Mouse (Mus musculus) layer of hippocampus, adult 11-12 months (tissue): Measurements from ENCODE around the gene Pla2g16.

Experiments used
- DNase-seq: peaks from one replicate; pipeline ENCODE4 v3.0.0; 2022; ENCODE audit warnings: low spot score

Gene Pla2g16

DNA sequence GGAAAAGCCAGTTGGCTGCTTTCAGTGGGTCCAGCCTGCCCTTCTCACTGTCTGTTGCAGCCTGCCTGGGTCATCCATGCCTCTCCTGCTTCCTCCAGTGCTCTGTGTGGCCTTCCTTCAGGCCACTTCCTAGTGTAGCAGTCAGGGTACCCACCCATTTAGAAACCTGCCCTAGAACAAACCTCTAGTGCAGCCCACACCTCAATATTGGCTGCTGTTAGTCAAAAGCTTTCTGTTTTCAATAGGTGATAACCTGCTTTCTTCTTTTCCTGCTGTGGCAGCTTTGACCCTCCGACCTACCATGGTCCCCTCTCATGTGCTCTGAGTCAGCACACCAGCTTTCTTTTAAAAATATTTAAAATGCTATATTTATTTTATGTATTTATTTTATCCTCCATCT lies 7.2 kb downstream of the Pla2g16 start:
- DNase-seq: no peak

DNA sequence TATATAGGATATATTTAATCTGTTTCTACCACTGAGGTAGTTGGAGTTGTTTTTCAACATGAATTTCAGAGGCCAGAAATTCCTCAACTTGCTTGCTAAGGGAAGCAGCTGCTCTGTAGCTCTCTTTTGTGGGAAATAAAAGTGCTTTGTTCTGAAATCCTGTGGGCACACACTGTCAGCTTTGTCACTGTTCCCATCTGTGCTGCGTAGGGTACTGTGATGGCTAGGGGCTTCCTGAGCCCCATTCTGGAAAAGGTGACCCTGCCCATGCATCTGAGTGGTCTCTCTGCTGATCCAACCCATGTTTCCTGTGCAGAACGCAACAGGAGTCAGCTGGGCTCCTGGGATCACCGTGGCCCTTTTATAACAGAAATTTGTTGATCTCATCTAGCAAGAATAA lies 9.6 kb downstream of the Pla2g16 start:
- peak; percentile 70 for DNase-seq

DNA sequence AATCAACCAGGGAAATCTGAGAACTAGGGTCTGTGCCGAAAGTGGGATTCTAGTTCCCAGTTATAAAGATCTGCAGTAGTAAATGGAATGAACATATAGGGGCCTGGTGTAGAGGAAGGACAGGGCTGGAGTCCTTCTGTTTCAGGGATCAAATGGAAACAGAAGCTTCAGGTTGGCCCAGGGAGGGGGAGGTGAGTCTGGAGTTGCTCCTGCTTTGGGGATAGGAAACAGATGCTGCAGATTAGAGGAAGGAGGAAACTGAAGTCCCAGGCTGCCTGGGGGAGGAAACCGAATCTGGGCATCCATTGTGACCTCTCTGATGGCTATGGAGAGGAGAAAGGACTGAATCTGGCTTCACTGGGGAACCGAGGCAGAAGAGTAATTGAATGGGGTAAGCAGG lies 11.1 kb downstream of the Pla2g16 start:
- no peak for DNase-seq

DNA sequence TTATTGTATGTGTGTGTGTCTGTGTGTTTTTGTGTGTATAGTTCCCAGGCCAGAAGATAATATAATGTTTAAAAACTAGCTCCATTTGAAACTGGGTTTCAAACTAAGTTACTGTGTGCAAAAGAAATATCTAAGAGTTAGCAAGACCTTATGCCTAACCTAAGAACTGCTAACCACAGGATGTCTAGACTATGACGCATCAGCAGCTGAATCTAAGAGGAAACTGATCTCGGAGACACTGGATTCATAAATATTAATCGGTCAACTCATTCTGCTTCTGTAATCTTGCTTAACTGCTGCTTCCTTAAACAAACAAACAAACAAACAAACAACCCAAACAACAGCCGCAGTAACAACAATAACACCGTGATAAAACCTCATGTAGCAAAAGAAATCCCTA lies 12.4 kb downstream of the Pla2g16 start:
- DNase-seq: no peak

DNA sequence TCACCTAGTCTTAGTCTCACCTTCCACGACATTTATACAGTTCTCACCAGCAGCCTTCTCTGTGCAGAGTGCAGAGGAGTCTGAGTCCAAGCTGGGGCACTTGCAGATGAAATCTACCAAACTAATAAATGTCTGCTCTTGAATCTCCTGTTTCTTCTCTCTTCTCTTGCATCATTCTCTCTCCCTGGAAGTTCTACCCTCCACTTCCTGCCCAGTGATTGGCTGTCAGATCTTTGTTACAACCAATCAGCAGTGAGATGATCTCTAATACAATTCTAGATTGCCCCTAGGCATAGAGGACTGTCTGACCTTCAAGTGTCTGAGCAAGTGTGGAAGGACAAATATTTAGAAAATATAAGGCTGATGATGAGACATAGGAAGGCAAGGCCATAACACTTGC lies 18.9 kb downstream of the Pla2g16 start:
- no peak for DNase-seq

DNA sequence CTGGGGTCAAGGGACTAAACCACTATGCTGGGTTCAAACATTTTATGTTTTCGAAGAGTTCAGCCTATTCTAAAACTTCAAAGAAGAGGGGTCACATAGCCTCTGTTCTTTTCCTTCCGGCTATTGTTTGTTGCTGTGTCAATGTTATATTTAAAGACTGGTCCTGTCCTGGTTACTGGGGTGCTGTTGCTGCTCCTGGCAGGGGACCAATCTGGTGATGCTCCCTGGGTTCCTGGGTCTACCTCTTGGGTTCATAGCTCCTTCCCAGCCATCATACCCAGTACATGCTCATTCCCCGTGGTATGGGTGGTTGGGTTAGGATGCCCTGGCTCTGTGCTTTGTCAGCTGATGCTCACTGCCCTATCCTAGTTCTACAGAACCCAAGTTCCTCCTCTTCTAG lies 20.5 kb downstream of the Pla2g16 start:
- DNase-seq: no peak

DNA sequence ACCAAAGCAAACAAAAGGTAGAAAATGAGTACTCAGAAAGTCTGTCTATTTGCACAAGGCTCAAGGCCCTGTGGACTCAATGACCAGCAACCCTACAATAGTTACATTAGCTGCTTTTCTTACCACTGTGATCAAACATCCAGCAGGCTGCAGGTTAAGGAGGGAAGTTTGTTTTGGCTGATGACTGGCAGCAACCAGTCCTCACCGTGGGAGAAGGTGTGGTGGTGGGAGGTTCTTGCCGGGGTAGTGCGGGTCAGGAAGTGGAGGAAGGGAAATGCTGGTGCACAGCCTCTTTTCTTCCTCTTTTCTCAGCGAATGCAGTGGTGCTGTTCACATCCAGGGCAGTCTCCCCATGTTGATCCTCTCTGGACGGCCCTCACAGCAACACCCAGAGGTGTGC lies 23.8 kb downstream of the Pla2g16 start:
- DNase-seq: no peak

DNA sequence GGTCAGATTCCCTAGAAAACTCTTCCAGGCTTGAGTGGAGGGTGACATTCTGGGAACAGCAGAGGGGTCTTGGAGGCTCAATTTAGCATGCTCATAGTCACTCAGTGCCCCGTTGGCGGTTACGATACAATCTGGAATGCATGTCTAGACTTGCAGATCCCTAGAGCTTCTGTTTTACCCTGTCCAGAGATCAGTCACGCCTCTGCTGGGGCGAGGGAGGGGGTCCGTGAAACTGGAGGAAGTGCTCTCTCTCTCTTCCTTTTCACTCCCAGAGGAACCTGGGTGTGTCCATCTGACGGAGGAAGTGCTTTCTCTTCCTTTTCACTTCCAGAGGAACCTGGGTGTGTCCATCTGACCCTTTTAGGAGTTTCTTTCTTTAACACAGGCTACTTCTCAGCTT lies 25.8 kb downstream of the Pla2g16 start:
- no peak for DNase-seq

DNA sequence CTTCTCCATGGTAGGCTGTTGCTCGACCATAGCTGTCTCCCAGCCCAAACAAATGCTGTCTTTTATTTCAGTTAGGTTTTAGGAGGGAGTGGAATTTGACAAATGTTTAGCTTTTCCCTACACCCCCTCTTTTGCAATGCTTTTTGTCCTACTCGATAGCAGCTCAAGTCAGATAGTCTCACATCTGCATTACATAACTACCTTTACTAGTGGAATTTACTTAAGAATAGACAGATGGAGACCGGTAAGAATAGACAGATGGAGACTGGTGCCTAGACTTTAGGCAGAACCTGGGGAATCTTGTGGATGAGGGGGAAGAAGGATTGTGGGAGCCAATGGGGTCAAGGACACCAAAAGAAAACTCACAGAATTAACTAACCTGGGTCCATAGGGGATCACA lies 26.3 kb downstream of the Pla2g16 start:
- DNase-seq: no peak

DNA sequence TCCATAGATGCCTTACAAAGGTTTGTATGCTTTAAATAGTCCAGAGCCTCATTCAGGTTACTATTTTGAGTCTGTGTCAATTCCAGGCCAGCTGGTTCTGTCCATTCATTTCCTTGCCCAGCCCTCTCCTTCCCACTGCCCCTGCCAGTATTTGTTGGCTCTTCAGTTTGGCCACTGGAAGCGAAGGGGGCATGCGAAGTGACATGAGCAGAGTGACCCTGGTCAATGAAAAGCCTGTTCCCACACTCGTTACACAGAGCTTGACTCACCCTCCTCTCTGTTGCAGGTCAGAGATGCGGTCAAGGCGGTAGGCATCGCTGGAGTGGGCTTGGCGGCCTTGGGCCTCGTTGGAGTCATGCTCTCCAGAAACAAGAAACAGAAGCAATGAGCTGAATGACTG lies 28.0 kb downstream of the Pla2g16 start:
- DNase-seq: no peak

DNA sequence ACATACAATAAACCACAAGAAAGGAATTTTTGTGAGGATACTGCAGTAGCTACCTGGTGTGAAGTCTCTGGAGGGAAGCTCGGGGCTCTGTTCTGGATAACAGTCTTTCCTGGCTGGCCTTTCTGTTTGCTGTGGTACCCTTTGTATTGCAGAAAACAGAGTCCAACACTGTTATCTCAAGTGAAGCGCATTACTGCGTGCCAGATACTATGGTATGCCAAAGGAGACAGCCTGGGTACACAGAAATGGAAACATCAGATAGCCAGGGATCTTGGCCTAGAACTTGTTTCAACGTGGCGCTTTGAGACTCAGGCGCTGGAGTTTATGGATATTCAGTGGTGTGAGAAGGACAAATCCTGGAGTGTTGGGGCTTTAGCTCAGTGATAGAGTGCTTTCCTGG lies 28.5 kb downstream of the Pla2g16 start:
- no peak for DNase-seq

DNA sequence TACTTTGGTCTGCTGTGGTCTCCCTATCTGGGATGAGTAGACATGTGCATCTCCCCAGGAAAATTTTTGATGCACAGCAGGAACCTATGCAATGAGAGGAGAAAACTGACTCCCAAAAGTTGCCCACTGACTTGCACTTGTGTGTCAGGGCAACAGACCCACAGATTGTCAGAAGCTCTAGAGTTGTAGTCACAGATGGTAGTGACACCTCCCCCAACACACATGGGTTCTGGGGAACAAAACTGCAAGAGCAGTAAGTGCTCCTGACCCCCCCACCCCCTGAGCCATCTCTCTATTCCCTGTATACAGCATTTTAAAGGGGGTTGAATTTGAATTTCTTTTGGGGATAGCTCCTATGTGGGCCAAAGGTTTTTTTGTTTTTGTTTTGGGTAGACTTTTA lies 33.5 kb downstream of the Pla2g16 start:
- DNase-seq: no peak

DNA sequence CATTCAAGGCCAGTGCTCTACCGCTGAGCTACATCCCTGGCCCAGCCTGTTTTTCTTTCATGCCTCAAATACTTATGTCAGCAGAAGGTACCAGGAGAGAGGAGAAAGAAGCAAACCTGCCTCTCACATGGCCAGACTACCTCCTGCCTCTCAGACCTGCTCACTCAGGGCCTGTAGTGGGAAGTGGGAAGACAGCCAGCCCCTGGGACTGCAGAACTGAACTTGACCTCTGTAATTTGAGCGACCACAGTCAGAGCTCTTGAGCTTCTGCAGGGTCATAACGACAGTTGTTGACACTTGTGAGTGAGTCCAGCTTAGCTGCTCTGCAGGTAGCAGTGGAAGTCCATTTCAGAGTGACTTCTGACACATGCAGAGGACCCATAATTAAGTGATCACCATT lies 34.8 kb downstream of the Pla2g16 start:
- no peak for DNase-seq

DNA sequence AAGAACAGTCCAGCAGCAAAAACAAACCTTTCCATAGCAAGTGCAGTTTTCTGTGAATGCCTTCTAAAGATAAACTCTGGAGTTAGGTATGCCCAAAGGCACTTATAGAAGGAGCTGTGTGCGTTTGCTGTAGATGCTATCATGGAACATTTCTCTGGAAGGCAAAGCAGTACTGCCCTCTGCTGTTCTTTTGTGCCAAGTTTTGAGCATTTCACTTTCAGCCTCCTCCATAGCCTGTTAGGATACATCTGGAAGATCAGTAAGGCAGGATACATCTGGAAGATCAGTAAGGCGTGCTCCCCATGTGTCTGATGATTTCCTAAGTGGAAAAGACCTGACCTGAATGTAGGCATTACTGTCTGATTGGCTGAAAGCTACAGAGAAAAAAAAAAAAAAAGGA lies 38.3 kb downstream of the Pla2g16 start:
- DNase-seq: peak; percentile 75

DNA sequence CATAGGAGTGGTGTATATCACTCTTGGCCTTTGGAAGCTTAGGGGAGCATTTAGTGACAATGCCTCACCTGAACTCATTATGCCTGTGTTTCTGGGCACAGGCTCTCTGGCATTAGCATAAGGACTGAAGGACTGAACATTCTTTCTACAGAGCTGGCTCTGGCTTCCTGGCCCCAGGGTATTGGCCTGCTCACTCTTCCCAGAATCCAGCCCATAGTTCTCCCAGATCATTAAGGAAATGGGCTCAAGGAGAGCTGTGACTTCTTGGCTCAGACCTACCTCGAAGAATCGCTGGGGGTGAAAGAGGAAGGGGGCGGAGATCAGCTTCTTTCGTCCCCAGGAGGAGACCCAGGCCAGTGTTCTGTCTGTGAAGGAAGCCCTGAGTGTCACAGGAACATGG lies 41.2 kb downstream of the Pla2g16 start:
- no peak for DNase-seq

DNA sequence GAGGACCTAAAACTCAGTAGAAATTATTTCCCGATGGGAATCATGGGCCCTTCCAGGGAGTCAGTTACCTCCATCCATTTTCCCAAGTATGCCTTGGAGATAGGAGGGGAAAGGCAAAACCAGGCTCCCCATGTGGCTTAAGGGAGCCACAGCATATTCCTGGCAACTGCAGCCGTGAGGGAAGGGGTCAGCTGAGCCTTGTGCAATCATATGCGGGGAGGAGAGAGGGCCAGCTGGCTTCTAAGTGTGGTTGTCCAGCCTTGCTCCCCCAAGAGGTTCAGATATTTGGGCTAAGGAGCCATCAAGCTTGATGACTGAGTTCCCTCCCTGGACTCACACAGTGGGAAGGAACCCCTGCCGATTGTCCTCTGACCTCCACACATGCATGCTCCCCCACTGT lies 44.3 kb downstream of the Pla2g16 start:
- DNase-seq: no peak

DNA sequence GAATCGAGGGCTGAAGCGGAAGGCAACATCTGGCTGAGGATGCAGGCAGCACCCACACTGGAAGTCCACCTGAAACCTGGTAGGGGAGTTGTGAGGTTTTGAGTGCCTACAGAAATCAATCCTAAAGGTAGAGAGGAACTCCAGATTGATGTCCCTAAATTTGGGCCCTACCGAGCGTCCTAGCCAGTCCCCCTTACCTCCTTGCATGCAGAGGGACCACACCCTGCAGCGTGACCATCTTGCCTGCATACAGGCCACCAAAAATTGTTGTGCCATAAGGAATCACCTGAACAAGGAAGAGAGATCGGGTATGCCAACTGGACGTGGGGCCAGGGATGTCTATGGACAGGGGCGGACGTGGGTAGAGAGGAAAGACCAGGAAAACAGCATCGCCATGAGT lies 46.8 kb downstream of the Pla2g16 start:
- DNase-seq: no peak

DNA sequence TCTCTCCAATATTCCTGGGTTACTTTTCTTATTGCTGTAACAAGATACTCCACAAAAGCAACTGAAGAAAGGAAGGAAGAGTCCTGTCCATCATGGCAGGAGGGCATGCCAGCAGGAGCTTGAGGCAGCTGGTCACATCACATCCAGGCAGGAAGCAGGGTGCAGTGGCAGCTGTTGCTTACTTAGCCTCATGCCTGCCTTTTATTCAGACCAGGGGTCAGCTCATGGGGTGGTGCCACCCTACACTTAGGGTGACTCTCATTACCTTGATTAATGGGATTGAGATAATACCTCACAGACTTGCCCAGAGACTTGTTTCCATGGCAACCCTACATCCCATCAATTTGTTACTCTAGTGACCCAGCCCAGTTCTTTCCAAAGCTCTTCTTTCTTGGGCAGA lies 47.8 kb downstream of the Pla2g16 start:
- DNase-seq: no peak

DNA sequence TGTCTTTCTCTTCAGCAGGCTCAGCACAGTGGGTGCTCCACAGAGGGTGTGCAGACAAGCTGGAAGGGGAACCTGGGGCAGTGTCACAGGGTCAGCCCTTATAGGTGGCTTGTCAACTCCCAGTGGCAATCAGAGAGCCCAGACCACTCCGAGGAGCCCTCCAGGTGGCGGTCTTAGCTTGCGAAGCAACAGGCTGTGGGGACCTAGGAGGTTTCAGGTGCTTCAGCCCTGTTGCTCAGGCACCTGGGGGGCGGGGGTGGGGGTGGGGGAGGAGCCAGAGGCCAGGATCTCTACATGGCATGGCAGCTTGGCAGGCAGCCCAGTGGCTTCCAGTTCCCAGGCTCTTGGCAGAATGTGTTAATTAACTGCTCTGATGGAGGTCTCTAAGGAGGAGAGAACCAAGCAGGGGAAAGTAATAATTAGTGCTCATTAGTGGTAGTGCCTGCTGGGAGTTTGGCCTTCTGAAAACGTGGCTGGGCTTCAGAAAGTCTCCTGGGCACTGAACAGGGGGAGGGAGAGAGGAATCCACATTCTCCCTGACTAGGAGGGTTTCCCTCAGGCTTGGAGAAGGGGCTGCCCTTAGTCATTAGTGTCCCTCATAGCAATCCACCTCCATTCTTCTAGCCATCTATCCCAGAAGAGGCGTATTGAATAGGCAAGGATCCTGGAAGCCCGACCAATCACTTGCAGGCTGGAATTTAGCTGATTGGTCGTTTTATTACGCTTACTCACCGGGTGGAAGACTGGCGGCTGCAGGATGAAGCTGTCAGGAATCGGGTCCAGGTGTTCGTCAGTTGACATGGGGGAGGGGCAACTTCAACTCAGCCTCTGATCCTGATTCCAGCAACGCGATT lies 48.9 kb downstream of the Pla2g16 start:
- peak; percentile 72 for DNase-seq

DNA sequence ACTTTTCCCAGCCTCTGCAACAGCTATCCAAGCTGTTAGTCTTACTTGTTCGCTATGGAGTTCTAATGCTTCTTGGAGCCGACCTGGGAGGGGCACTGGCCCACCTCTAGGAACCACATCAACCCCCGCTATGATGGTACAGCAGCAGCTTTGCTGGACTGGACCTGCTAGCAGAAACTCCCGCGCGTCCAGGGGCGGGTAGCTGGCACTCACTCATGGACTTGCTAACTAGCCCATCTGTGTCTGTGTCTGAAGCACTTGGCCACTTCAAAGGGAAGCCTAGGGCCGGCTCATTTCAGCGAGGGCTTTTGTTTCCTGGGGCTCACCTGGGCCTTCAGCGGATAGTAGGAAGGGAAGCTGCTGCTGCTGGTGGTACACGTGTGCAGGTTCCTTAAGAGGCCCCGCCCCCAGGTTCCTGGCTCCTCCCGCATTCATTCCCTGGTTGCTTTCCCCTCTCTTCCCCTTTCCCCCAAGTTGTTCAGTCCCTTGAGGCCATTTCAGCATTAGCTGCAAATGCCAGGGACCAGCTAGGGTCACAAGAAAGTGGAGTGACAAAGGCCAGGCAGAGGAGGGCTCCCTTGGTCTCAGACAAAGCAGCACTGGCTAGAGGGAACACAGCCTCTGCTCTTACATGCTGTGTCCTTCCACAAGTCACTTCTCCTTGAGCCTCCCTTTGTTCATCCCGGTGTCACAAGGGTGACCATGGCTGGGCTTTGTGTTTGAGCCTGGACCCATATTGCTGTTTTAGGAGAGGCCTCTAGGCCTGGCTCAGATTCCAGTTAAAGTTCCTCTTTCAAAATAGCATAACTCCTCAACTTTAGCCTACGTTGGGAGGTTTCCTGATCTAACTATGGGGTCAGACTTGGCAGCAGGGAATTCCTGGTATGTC lies 49.8 kb downstream of the Pla2g16 start, which contains the start of gene Lgals12:
TSS of gene Lgals12 (minus strand) at position 393 of the 889 bp plus-strand sequence.
- no peak for DNase-seq

DNA sequence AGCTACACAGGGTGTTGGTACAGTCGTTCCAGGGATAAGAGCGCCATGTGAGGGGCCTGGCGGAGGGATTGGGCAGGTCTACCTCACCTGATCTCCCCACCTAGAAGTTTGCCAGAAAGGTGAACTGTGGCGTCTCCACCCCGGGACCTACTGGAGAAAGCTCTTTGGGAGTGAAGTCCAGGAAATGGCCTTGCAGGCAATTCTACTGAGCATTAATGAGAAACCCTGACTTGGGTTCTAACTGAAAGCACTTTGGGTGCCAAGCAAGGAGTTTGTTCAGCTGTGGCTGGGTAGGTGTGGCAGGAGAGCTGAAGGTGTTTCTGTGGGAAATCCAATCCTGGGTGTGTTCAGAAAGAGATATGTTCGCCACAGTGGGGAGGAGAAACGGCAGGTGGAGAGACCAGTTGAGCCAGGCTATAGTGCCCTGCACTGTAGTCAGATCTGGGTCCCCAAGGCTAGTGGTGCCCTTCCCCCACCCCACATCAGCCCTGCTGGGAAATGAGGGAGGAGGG lies 50.5 kb downstream of the Pla2g16 start:
- DNase-seq: no peak

DNA sequence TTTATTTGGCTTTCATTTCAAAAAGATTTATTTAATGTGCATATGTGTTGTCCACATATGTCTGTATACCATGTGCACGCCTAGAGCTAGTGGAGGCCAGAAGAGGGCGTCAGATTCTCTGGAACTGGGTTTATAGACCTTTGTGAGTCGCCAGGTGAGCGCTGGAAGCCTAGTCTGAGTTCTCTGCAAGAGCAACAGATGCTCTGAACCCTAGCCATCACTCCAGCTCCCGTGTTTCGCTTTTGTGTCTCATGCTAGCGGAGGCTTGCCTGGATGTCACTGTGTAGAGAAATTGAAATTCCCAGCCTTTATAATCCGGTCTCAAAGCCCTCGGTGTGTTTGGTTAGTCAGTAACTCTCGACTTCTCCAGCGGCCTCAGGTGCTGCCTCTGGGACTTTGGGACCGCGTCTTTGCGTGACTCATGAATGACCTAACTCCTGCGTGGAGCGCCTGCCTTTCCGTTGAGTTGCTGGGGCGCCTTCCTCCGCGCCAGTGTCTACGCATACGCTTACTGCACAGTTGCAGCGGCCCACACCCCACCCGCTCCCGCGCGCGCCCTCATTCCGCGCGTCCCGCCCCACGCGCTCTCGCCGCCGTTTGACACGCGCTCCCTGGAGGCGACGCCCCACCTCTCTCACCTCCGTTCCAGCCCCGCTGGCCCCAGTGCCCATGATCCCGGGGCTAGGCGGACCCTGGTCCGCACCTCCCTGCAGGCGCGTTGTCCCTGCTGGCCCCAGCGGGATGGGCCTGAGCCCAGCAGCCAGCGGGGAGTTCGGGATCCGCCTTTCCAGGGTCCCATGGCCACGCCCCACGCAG lies 54.9 kb downstream of the Pla2g16 start, which contains the start of gene Hrasls5:
TSS of gene Hrasls5 (plus strand) at position 600 of the 816 bp plus-strand sequence.
- DNase-seq: peak; percentile 49
